Mouse (Mus musculus) cerebellum, adult 9-11 months (tissue): ENCODE data around the gene A630076J17Rik.

Experiments
- DNase-seq: peaks from one replicate; pipeline ENCODE4 v3.0.0; 2022

Gene A630076J17Rik

GRCm38 (mm10) chr3:107278479-107279269 is 48.3 kb downstream of the A630076J17Rik start, which contains the start of gene Lamtor5:
Gene Lamtor5, plus strand, starts transcription at chr3:107278858.
- DNase-seq = peak; percentile 92
